Mouse (Mus musculus) C2C12 (cell line): Measurements from ENCODE around the gene Nek5.

Source experiments
- CTCF ChIP-seq: IDR thresholded peaks from one replicate; pipeline ENCODE4 v1.5.1; 2011; ENCODE audit not compliant: control insufficient read depth, insufficient read depth, insufficient read length
- MAX ChIP-seq: IDR thresholded peaks from one replicate; pipeline ENCODE4 v1.6.1; 2011; ENCODE audit warnings: mild to moderate bottlenecking, control low read depth
- USF1 ChIP-seq: IDR thresholded peaks from one replicate; pipeline ENCODE4 v1.6.1; 2011; ENCODE audit warnings: low read depth, mild to moderate bottlenecking, control low read depth, moderate library complexity

DNA sequence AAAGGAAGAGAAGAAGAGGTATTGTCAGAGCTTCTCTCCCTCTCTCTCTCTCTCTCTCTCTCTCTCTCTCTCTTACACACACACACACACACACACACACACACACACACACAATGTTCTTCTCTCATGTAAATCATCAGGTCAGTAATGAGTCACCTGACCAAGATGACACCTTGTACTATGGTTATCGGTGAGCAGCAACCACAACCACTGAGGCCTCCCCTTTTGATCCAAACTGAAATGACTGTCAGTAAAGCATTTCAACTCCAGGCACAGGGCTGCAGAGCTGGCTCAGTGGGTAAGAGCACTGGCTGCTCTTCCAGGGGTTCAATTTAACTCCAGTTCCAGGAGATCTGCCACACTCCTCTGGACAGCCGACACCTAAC, 69.4 kb downstream of the Nek5 start:
- TF ChIP-seq CTCF (no peak), USF1 (no peak), MAX (no peak)
